Mouse (Mus musculus) CH12.LX (cell line): Measurements from ENCODE around the gene Rab2b. TPM values are rescaled to one million over a fixed set of nuclear protein-coding genes. Genes with fewer than 3 reads are reported as not detected.
A peak's percentile ranks its signal among the peaks of the same experiment; 100 is the strongest.

ENCODE experiments used
- DNase-seq: peaks from one replicate; pipeline ENCODE4 v3.0.0-alpha.2; 2013; ENCODE audit errors: extremely low read depth
- H3K27ac ChIP-seq: 2 replicates; pipeline ENCODE4 v1.5.1; 2012; ENCODE audit warnings: low read depth, mild to moderate bottlenecking, control low read depth, moderate library complexity; ENCODE audit not compliant: insufficient read depth
- H3K27me3 ChIP-seq: replicated peaks from 2 replicates; pipeline ENCODE3; 2012; ENCODE audit warnings: inconsistent platforms
- H3K36me3 ChIP-seq, 2 experiments: replicated peaks in 1 of 2; 2 replicates each; pipeline versions ENCODE3 to v1.6.1; 2012; ENCODE audit warnings: inconsistent platforms in 1 of 2, low read length in 1 of 2, mild to moderate bottlenecking in 1 of 2, mixed read lengths in 1 of 2, moderate library complexity in 1 of 2; ENCODE audit not compliant: control insufficient read depth in 1 of 2, insufficient read depth in 1 of 2
- H3K4me1 ChIP-seq, 2 experiments: 2 replicates each; pipeline ENCODE4 v1.6.1; 2012; ENCODE audit warnings: inconsistent platforms in 1 of 2, moderate library complexity in 1 of 2; ENCODE audit not compliant: insufficient read depth in 2 of 2, control insufficient read depth in 1 of 2
- H3K4me2 ChIP-seq: 2 replicates; pipeline ENCODE4 v1.6.1; 2012; ENCODE audit warnings: low read depth, mild to moderate bottlenecking, control low read depth; ENCODE audit not compliant: poor library complexity, insufficient read depth, severe bottlenecking
- H3K4me3 ChIP-seq, 3 experiments: fragments of 150-350 bp in 1 of 3; sonication (generic) in 1 of 3; replicated peaks in 1 of 3; 2 replicates each; pipeline versions ENCODE3 to v1.5.1; 2011 to 2012; ENCODE audit warnings: low read depth in 2 of 3, low read length in 2 of 3, mild to moderate bottlenecking in 2 of 3, moderate library complexity in 2 of 3, control low read depth in 1 of 3, improper control_type of control experiment in 1 of 3, inconsistent platforms in 1 of 3, mixed read lengths in 1 of 3; ENCODE audit not compliant: poor library complexity in 1 of 3
- H3K79me2 ChIP-seq: replicated peaks from 2 replicates; pipeline ENCODE4 v1.6.1; 2012; ENCODE audit warnings: mild to moderate bottlenecking, moderate library complexity; ENCODE audit not compliant: control insufficient read depth, poor library complexity, insufficient read depth, severe bottlenecking; ENCODE audit errors: extremely low read depth
- H3K9ac ChIP-seq: 2 replicates; pipeline ENCODE4 v1.6.1; 2012; ENCODE audit warnings: low read depth, mild to moderate bottlenecking, control low read depth, moderate library complexity; ENCODE audit not compliant: insufficient read depth
- H3K9me3 ChIP-seq: replicated peaks from 2 replicates; pipeline ENCODE3; 2012; ENCODE audit warnings: low read length, inconsistent platforms, mixed read lengths
- CHD2 ChIP-seq: IDR thresholded peaks from 2 replicates; pipeline ENCODE4 v1.6.1; 2011; ENCODE audit warnings: low read length, improper control_type of control experiment
- CTCF ChIP-seq, 2 experiments: IDR thresholded peaks in 1 of 2; conservative IDR thresholded peaks in 1 of 2; 2 replicates each; pipeline ENCODE4 v1.5.1; 2011 to 2012; ENCODE audit warnings: low read depth in 2 of 2, low read length in 2 of 2, improper control_type of control experiment in 1 of 2, inconsistent platforms in 1 of 2, mild to moderate bottlenecking in 1 of 2, moderate library complexity in 1 of 2
- E2F4 ChIP-seq: IDR thresholded peaks from 2 replicates; pipeline ENCODE4 v1.6.1; 2011; ENCODE audit warnings: low read depth, low read length, improper control_type of control experiment; ENCODE audit not compliant: insufficient replicate concordance
- ELF1 ChIP-seq: IDR thresholded peaks from 2 replicates; pipeline ENCODE4 v1.6.1; 2014; ENCODE audit warnings: low read depth, mild to moderate bottlenecking, inconsistent platforms, low read length, improper control_type of control experiment
- EP300 ChIP-seq: IDR thresholded peaks from 2 replicates; pipeline ENCODE4 v1.6.1; 2011; ENCODE audit warnings: low read length, improper control_type of control experiment
- ETS1 ChIP-seq: conservative IDR thresholded peaks from 2 replicates; pipeline ENCODE4 v1.6.1; 2012; ENCODE audit warnings: low read depth, mild to moderate bottlenecking, inconsistent platforms, low read length, improper control_type of control experiment, moderate library complexity
- GABPA ChIP-seq: IDR thresholded peaks from 2 replicates; pipeline ENCODE4 v1.6.1; 2012; ENCODE audit warnings: low read depth, low read length, improper control_type of control experiment, inconsistent platforms; ENCODE audit not compliant: insufficient replicate concordance
- HCFC1 ChIP-seq: IDR thresholded peaks from 2 replicates; pipeline ENCODE4 v1.6.1; 2012; ENCODE audit warnings: low read depth, mild to moderate bottlenecking, inconsistent platforms, low read length, improper control_type of control experiment
- IRF4 ChIP-seq: IDR thresholded peaks from 2 replicates; pipeline ENCODE4 v1.6.1; 2014; ENCODE audit warnings: low read depth, mild to moderate bottlenecking, inconsistent platforms, low read length, improper control_type of control experiment
- JUN ChIP-seq: IDR thresholded peaks from 2 replicates; pipeline ENCODE4 v1.6.1; 2011; ENCODE audit warnings: low read depth, mild to moderate bottlenecking, low read length, improper control_type of control experiment, moderate library complexity; ENCODE audit not compliant: insufficient read depth
- JUND ChIP-seq: conservative IDR thresholded peaks from 2 replicates; pipeline ENCODE4 v1.6.1; 2011; ENCODE audit warnings: low read depth, low read length, improper control_type of control experiment
- KAT2A ChIP-seq: IDR thresholded peaks from 2 replicates; pipeline ENCODE4 v1.6.1; 2012; ENCODE audit warnings: low read length, improper control_type of control experiment, inconsistent platforms; ENCODE audit not compliant: insufficient replicate concordance
- MAFK ChIP-seq: IDR thresholded peaks from 2 replicates; pipeline ENCODE4 v1.6.1; 2011; ENCODE audit warnings: low read length, improper control_type of control experiment; ENCODE audit not compliant: insufficient replicate concordance
- MAX ChIP-seq: IDR thresholded peaks from 2 replicates; pipeline ENCODE4 v1.6.1; 2011; ENCODE audit warnings: low read length, improper control_type of control experiment
- MXI1 ChIP-seq: IDR thresholded peaks from 2 replicates; pipeline ENCODE4 v1.6.1; 2011; ENCODE audit warnings: mild to moderate bottlenecking, low read depth, low read length, improper control_type of control experiment
- NELFE ChIP-seq: IDR thresholded peaks from 2 replicates; pipeline ENCODE4 v1.6.1; 2011; ENCODE audit warnings: low read depth, low read length, improper control_type of control experiment
- PAX5 ChIP-seq: IDR thresholded peaks from 2 replicates; pipeline ENCODE4 v1.6.1; 2012; ENCODE audit warnings: low read length, inconsistent platforms, mixed read lengths
- POLR2A ChIP-seq: IDR thresholded peaks from 2 replicates; pipeline ENCODE4 v1.6.1; 2011; ENCODE audit warnings: low read depth, mild to moderate bottlenecking, improper control_type of control experiment, low read length
- POLR2AphosphoS2 ChIP-seq: IDR thresholded peaks from 2 replicates; pipeline ENCODE4 v1.6.1; 2011; ENCODE audit warnings: low read depth, low read length, improper control_type of control experiment
- RCOR1 ChIP-seq: conservative IDR thresholded peaks from 2 replicates; pipeline ENCODE4 v1.6.1; 2012; ENCODE audit warnings: low read depth, mild to moderate bottlenecking, inconsistent platforms, low read length, improper control_type of control experiment
- SIN3A ChIP-seq: IDR thresholded peaks from 2 replicates; pipeline ENCODE4 v1.6.1; 2012; ENCODE audit warnings: low read length, improper control_type of control experiment, inconsistent platforms
- TBP ChIP-seq: conservative IDR thresholded peaks from 2 replicates; pipeline ENCODE4 v1.6.1; 2011; ENCODE audit warnings: low read depth, low read length, improper control_type of control experiment
- TCF12 ChIP-seq: IDR thresholded peaks from 2 replicates; pipeline ENCODE4 v1.6.1; 2014; ENCODE audit warnings: low read depth, mild to moderate bottlenecking, inconsistent platforms, low read length, improper control_type of control experiment
- UBTF ChIP-seq: IDR thresholded peaks from 2 replicates; pipeline ENCODE4 v1.6.1; 2012; ENCODE audit warnings: low read depth, mild to moderate bottlenecking, inconsistent platforms, low read length, improper control_type of control experiment, moderate library complexity
- USF2 ChIP-seq: conservative IDR thresholded peaks from 2 replicates; pipeline ENCODE4 v1.6.1; 2011; ENCODE audit warnings: low read depth, low read length, improper control_type of control experiment
- ZC3H11A ChIP-seq: IDR thresholded peaks from 2 replicates; pipeline ENCODE4 v1.6.1; 2012; ENCODE audit warnings: low read depth, mild to moderate bottlenecking, inconsistent platforms, low read length, improper control_type of control experiment
- ZKSCAN1 ChIP-seq: IDR thresholded peaks from 2 replicates; pipeline ENCODE4 v1.6.1; 2012; ENCODE audit warnings: low read depth, inconsistent platforms, low read length, improper control_type of control experiment, borderline replicate concordance
- ZMIZ1 ChIP-seq: IDR thresholded peaks from 2 replicates; pipeline ENCODE4 v1.6.1; 2012; ENCODE audit warnings: low read depth, mild to moderate bottlenecking, inconsistent platforms, low read length, improper control_type of control experiment
- ZNF384 ChIP-seq: IDR thresholded peaks from 2 replicates; pipeline ENCODE4 v1.6.1; 2012; ENCODE audit warnings: low read depth, low read length, improper control_type of control experiment, inconsistent platforms
- dilution Hi-C: fragments of 300-500 bp; cut with MboI; formaldehyde crosslinking; loops from 2 replicates; pipeline ENCODE4 v1.14.3; 2020; ENCODE audit warnings: low sequenced_read_pairs; ENCODE audit not compliant: extremely low pct_unique_long_range_greater_than_20kb, extremely low pct_ligation_motif_present
- in situ Hi-C: fragments of 300-500 bp; cut with MboI; formaldehyde crosslinking; loops from 3 replicates; pipeline ENCODE4 v1.14.3; 2019; ENCODE audit warnings: low sequenced_read_pairs, low pct_ligation_motif_present, low pct_unique_long_range_greater_than_20kb, mixed read lengths
- polyA plus RNA-seq: library from polyadenylated mRNA; unstranded; fragments of >175 nt; gene quantifications from 2 replicates; pipeline ENCODE4 v1.2.1, GENCODE M21; 2012; ENCODE audit warnings: low read depth; ENCODE audit not compliant: insufficient read length
- total RNA-seq, 2 experiments: library from RNA; depleted of rRNA; stranded (reverse); fragments of 300-350 nt in 1 of 2; fragments of >200 nt in 1 of 2; gene quantifications; 2 replicates each; pipeline ENCODE4 v1.2.3; 2012 to 2014

Gene Rab2b
- total and polyA plus RNA-seq, 3 experiments: 4.6 to 10.2 (median 6.9) TPM

GRCm38 (mm10) chr14:52244041-52244689 is 35.2 kb downstream of the Rab2b start (continued):
- TF ChIP-seq ZKSCAN1 (no peak), USF2 (no peak), POLR2A (peak; percentile 73), KAT2A (peak; percentile 85), ZC3H11A (no peak), ZNF384 (no peak), ZMIZ1 (peak; percentile 75; the same call in 1 of the 2 replicates), HCFC1 (peak; percentile 87), MAX (0 out of 2 replicates have a peak, but pooled peaks have one; percentile 17), MXI1 (peak; percentile 72), CHD2 (peak; percentile 98), NELFE (peak; percentile 66), JUN (no peak), ETS1 (0 out of 2 replicates have a peak, but pooled peaks have one; percentile 11), IRF4 (peak; percentile 62), JUND (no peak), TBP (peak; percentile 69; the same call in 1 of the 2 replicates), PAX5 (no peak), E2F4 (peak; percentile 82; the same call in 1 of the 2 replicates)

DNA sequence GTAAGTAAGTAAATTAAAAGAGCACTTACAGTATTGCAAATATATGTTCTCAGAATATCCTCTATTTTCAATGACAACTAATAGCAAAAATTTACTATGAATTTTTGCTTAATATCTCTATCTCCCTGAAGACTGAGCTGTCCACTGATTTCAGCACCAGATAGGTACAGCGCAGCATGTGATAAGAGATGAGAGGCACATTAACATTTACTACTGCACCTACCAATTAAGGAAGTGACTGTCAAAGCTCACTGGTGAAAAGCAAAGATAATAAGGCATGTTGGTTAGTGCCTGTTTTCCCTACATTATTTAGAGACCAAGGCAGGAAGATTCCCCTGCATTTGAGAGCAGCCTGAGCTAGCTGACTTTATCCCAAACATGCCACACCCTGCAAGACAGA is 43.1 kb downstream of the Rab2b start:
- Histone ChIP-seq H3K9me3 (no peaks in the 10 kb centered on the region), H3K36me3 (peaks cover 48 to 82% of the 10 kb centered on the region in 2 experiments), H3K9ac (no peak overlapping the region), H3K79me2 (peaks cover 43% of the 10 kb centered on the region), H3K4me1 (peaks cover 0 to 10% of the 10 kb centered on the region in 2 experiments; a peak in 2 of 4 replicates), H3K27me3 (no peaks in the 10 kb centered on the region), H3K27ac (no peak overlapping the region), H3K4me2 (no peak overlapping the region), H3K4me3 (no peak overlapping the region)
- TF ChIP-seq SIN3A (no peak), EP300 (no peak), TCF12 (no peak), RCOR1 (no peak), CHD2 (no peak), NELFE (no peak), ELF1 (no peak), ZC3H11A (no peak), IRF4 (no peak), UBTF (no peak), PAX5 (no peak), E2F4 (no peak), ZKSCAN1 (no peak), MAFK (no peak), ZMIZ1 (no peak), GABPA (no peak), POLR2A (no peak), POLR2AphosphoS2 (no peak), JUN (no peak), CTCF (conservative IDR thresholded peaks at IDR 0.05 in 1 of 2, IDR thresholded peaks at IDR 0.05 in 1 of 2; ENCODE audit: low read depth in 2 of 2, low read length in 2 of 2) (no peak)
- no peak for DNase-seq
- in situ Hi-C loops (no loop called here), dilution Hi-C loops (no loop called here)
